Mouse (Mus musculus) cerebellum, adult 9-10 months (tissue): ENCODE measurements at regions not wholly inside any gene's neighbourhood (a gene's known extent, or its start where the extent isn't known, plus 50 kb on each side); places are given as distances from the start of the nearest gene placed in this dataset.

Experiments used
- DNase-seq: peaks from one replicate; pipeline ENCODE4 v3.0.0; 2022

- DNase-seq = peak; percentile 80
These were observed 52.4 kb upstream of the Ankef1 start for GRCm38 (mm10) chr2:136449265-136449664.
